8 mouse cellular contexts compared by ENCODE assay signal in genomic region chr12:113014561-113015556, GRCm38 (mm10). TPM values are rescaled to one million over a fixed set of nuclear protein-coding genes. Genes with fewer than 3 reads are reported as not detected.
DNase-seq lines count a peak whose midpoint lies in the region; ATAC-seq and TF ChIP-seq lines count a peak whose summit lies in the region.

No protein-coding gene starts in this region.

- H3K4me1 ChIP-seq in intestine, embryonic 15.5 days (replicated peaks), result peaks cover 34% of the 10 kb centered on the region
- peaks cover 3 to 17% of the 10 kb centered on the region in 2 experiments; a peak in 3 of 4 replicates for H3K4me1 ChIP-seq in liver, embryonic 14.5 days (replicated peaks; ENCODE audit: control insufficient read depth in 2 of 2, insufficient read depth in 2 of 2, low read length in 1 of 2)
- H3K4me1 ChIP-seq in stomach, postnatal 0 days (replicated peaks; ENCODE audit: control insufficient read depth, insufficient read depth), result peaks cover 6% of the 10 kb centered on the region; the same call in 1 of the 2 replicates

- ATAC-seq in intestine, embryonic 15.5 days, result peak; percentile 68
- ATAC-seq in liver, embryonic 14.5 days (ENCODE audit: insufficient read depth), result peak; percentile 54
- peak; percentile 48 for ATAC-seq in monocyte, adult 5-6 weeks (replicated peaks; ENCODE audit: insufficient number of reproducible peaks, low FRiP score, low TSS enrichment, poor library complexity, severe bottlenecking)
- peak; percentile 47 for ATAC-seq in stomach, postnatal 0 days (ENCODE audit: low FRiP score, low TSS enrichment)

- peak overlapping the region; percentile 88 for H3K9ac ChIP-seq in intestine, embryonic 15.5 days
- peak overlapping the region; percentile 85 for H3K9ac ChIP-seq in liver, embryonic 14.5 days (replicated peaks)
- H3K9ac ChIP-seq in stomach, postnatal 0 days (ENCODE audit: low read length), result peak overlapping the region; percentile 90

- H3K27ac ChIP-seq in intestine, embryonic 15.5 days, result peak overlapping the region; percentile 81
- H3K27ac ChIP-seq in liver, embryonic 14.5 days, result peak overlapping the region; percentile 3; the same call in 1 of the 2 replicates
- peak overlapping the region; percentile 83 for H3K27ac ChIP-seq in stomach, postnatal 0 days (replicated peaks)

- H3K9me3 ChIP-seq in intestine, embryonic 15.5 days, result no peaks in the 10 kb centered on the region
- H3K9me3 ChIP-seq in liver, embryonic 14.5 days (ENCODE audit: control insufficient read depth, low read length), result no peaks in the 10 kb centered on the region
- no peaks in the 10 kb centered on the region for H3K9me3 ChIP-seq in stomach, postnatal 0 days (ENCODE audit: control insufficient read depth, low read length)

- TF ChIP-seq EP300 in liver, embryonic 14.5 days (IDR thresholded peaks at IDR 0.05; ENCODE audit: low read depth), result no peak
- TF ChIP-seq EP300 in stomach, postnatal 0 days (optimal IDR thresholded peaks at IDR 0.05), result no peak

- H3K36me3 ChIP-seq in intestine, embryonic 15.5 days, result no peaks in the 10 kb centered on the region
- H3K36me3 ChIP-seq in liver, embryonic 14.5 days (replicated peaks; ENCODE audit: control insufficient read depth, insufficient read depth, low read depth), result no peaks in the 10 kb centered on the region
- no peaks in the 10 kb centered on the region for H3K36me3 ChIP-seq in stomach, postnatal 0 days (ENCODE audit: control insufficient read depth, insufficient read depth, low read length)

- no peak for TF ChIP-seq CTCF in liver, embryonic 14.5 days (IDR thresholded peaks at IDR 0.05; ENCODE audit: low read depth)
- TF ChIP-seq CTCF in stomach, postnatal 0 days (IDR thresholded peaks at IDR 0.05; ENCODE audit: low read depth), result peak; percentile 38

- H3K27me3 ChIP-seq in intestine, embryonic 15.5 days (replicated peaks), result no peaks in the 10 kb centered on the region
- H3K27me3 ChIP-seq in liver, embryonic 14.5 days (ENCODE audit: control insufficient read depth, insufficient read depth, low read length), result no peaks in the 10 kb centered on the region
- no peaks in the 10 kb centered on the region for H3K27me3 ChIP-seq in stomach, postnatal 0 days (ENCODE audit: control insufficient read depth, insufficient read depth, low read length)

- intact Hi-C loops in gastrocnemius, postnatal 14 days (cut with DNase I; ENCODE audit: low total_unique reads), result no loop called here

- peak overlapping the region; percentile 98 for H3K4me3 ChIP-seq in intestine, embryonic 15.5 days (replicated peaks)
- peak overlapping the region; percentile 63 to 74 for H3K4me3 ChIP-seq in liver, embryonic 14.5 days (ENCODE audit: insufficient read depth in 1 of 2, low read depth in 2 of 2, low read length in 2 of 2)
- peak overlapping the region; percentile 92 for H3K4me3 ChIP-seq in stomach, postnatal 0 days (ENCODE audit: low read depth, low read length)

- peak overlapping the region; percentile 87 for H3K4me2 ChIP-seq in intestine, embryonic 15.5 days (replicated peaks)
- H3K4me2 ChIP-seq in liver, embryonic 14.5 days (ENCODE audit: low read depth), result peak overlapping the region; percentile 93
- peak overlapping the region; percentile 92 for H3K4me2 ChIP-seq in stomach, postnatal 0 days (replicated peaks; ENCODE audit: low read depth)

- under 1% methylated on average over 54 of the region's 64 CpGs for WGBS in intestine, embryonic 15.5 days
- under 1% methylated on average over 62 of the region's 64 CpGs for WGBS in liver, embryonic 14.5 days (ENCODE audit: insufficient replicate concordance)
- 2% methylated on average over 49 of the region's 64 CpGs for WGBS in stomach, postnatal 0 days

- peak; percentile 56 for DNase-seq in ovary, postnatal 36 days (ENCODE audit: low spot score)
- no peak for DNase-seq in ovary, adult 18-20 months (ENCODE audit: low spot score)
- peak; percentile 60 to 62 for DNase-seq in cerebellum, postnatal 36 days
- DNase-seq in gastrocnemius, postnatal 14 days, result peak; percentile 35
- DNase-seq in liver, embryonic 14.5 days (ENCODE audit: low read depth in 3 of 3, low spot score in 3 of 3), result no peak
- DNase-seq in stomach, postnatal 0 days (ENCODE audit: low spot score), result peak; percentile 61

RNA-seq across cellular contexts. Expression of gene Pacs2, which starts 0.6 kb away (rescaled TPM):
- 10 to 100 TPM; 31.9 to 41.4 TPM for total RNA-seq in gastrocnemius, postnatal 14 days (2021)
- polyA plus RNA-seq in intestine, embryonic 15.5 days (2015; fragmentation: Nextera tagmentation; extraction: Ambion mirVana), result 11.7 and 12.1 TPM in 2 replicates
- 9.1 and 11.7 TPM in 2 replicates for polyA plus RNA-seq in liver, embryonic 14.5 days (2012; rRNA removed)
- polyA plus RNA-seq in liver, embryonic 14.5 days (2014; fragmentation: Nextera tagmentation; extraction: Ambion mirVana), result 3.7 and 5.4 TPM in 2 replicates
- total RNA-seq in monocyte, adult 5-6 weeks (2017), result 20.5 to 30.3 TPM (median 27.8 TPM) in 3 replicates
- polyA plus RNA-seq in stomach, postnatal 0 days (2015; fragmentation: Nextera tagmentation; extraction: Ambion mirVana), result 4.1 and 5.1 TPM in 2 replicates

RNA-seq across cellular contexts. Expression of gene Brf1, which starts 14.4 kb away (rescaled TPM):
- 10 to 100 TPM; 21.4 to 22.7 TPM for total RNA-seq in gastrocnemius, postnatal 14 days (2021)
- 45.8 and 49.8 TPM in 2 replicates for polyA plus RNA-seq in intestine, embryonic 15.5 days (2015; fragmentation: Nextera tagmentation; extraction: Ambion mirVana)
- 21.5 and 32.0 TPM in 2 replicates for polyA plus RNA-seq in liver, embryonic 14.5 days (2012; rRNA removed)
- 19.5 and 22.5 TPM in 2 replicates for polyA plus RNA-seq in liver, embryonic 14.5 days (2014; fragmentation: Nextera tagmentation; extraction: Ambion mirVana)
- 84.1 to 109 TPM (median 105 TPM) in 3 replicates for total RNA-seq in monocyte, adult 5-6 weeks (2017)
- 22.3 and 27.6 TPM in 2 replicates for polyA plus RNA-seq in stomach, postnatal 0 days (2015; fragmentation: Nextera tagmentation; extraction: Ambion mirVana)

RNA-seq across cellular contexts. Expression of gene Btbd6, which starts 38.6 kb away (rescaled TPM):
- 10 to 100 TPM in 1 of 2 experiments, 1 to 10 TPM in 1; 7.3 to 10.2 TPM for total RNA-seq in gastrocnemius, postnatal 14 days (2021)
- polyA plus RNA-seq in intestine, embryonic 15.5 days (2015; fragmentation: Nextera tagmentation; extraction: Ambion mirVana), result 19.5 and 22.4 TPM in 2 replicates
- polyA plus RNA-seq in liver, embryonic 14.5 days (2012; rRNA removed), result 4.1 and 5.5 TPM in 2 replicates
- polyA plus RNA-seq in liver, embryonic 14.5 days (2014; fragmentation: Nextera tagmentation; extraction: Ambion mirVana), result 3.3 and 4.6 TPM in 2 replicates
- 2.6 to 4.7 TPM (median 3.0 TPM) in 3 replicates for total RNA-seq in monocyte, adult 5-6 weeks (2017)
- 17.1 and 19.7 TPM in 2 replicates for polyA plus RNA-seq in stomach, postnatal 0 days (2015; fragmentation: Nextera tagmentation; extraction: Ambion mirVana)

RNA-seq across cellular contexts. Expression of gene Tex22, which starts 59.4 kb away (rescaled TPM):
- under 1 TPM in 1 of 2 experiments, not detected in 1; 0.27 TPM for total RNA-seq in gastrocnemius, postnatal 14 days (2021)
- polyA plus RNA-seq in intestine, embryonic 15.5 days (2015; fragmentation: Nextera tagmentation; extraction: Ambion mirVana), result not detected in 2 replicates
- polyA plus RNA-seq in liver, embryonic 14.5 days (2012; rRNA removed), result 0.02 TPM in 1 of 2 replicates, not detected in the other
- not detected in 2 replicates for polyA plus RNA-seq in liver, embryonic 14.5 days (2014; fragmentation: Nextera tagmentation; extraction: Ambion mirVana)
- total RNA-seq in monocyte, adult 5-6 weeks (2017), result 0.39 TPM in 1 of 3 replicates, not detected in the others
- not detected in 2 replicates for polyA plus RNA-seq in stomach, postnatal 0 days (2015; fragmentation: Nextera tagmentation; extraction: Ambion mirVana)

Comparison
In these comparisons a context has a peak if more than half of its experiments do, and no peak if none do; other contexts are left out.
1. DNase-seq: peak in ovary, postnatal 36 days (single experiment), cerebellum, postnatal 36 days (2 of 2), gastrocnemius, postnatal 14 days (single experiment) and stomach, postnatal 0 days (single experiment); none in ovary, adult 18-20 months (single experiment) and liver, embryonic 14.5 days (0 of 3).
2. H3K27ac ChIP-seq: peak in every context shown above with its lines; median percentile 83 in stomach, postnatal 0 days; 81 in intestine, embryonic 15.5 days; 3 in liver, embryonic 14.5 days.
3. Peak in every context shown above with its lines, with median percentiles within 50 percentile points of each other: ATAC-seq, H3K4me2 ChIP-seq, H3K4me3 ChIP-seq and H3K9ac ChIP-seq.